Mouse (Mus musculus): ENCODE data around the gene Elp4. TPM values are rescaled to one million over a fixed set of nuclear protein-coding genes. Genes with fewer than 3 reads are reported as not detected.

Elp4 gene
- polyA plus RNA-seq, 1 experiment from 2014 or later: 56.5 TPM

GRCm38 (mm10) chr2:105678880-105679321 lies 225.5 kb downstream of the Elp4 start:
- 2% methylated on average over 7 of the region's 7 CpGs for WGBS
- Histone ChIP-seq H3K4me1 (ENCODE audit: control insufficient read depth, insufficient read depth, low read length) (peaks cover 15% of the 10 kb centered on the region), H3K27me3 (ENCODE audit: control insufficient read depth, insufficient read depth, low read length) (peaks cover 71% of the 10 kb centered on the region), H3K4me2 (ENCODE audit: low read depth, low read length) (no peak overlapping the region), H3K4me3 (ENCODE audit: low read depth, low read length) (no peak overlapping the region), H3K27ac (replicated peaks; ENCODE audit: low read depth, low read length) (no peak overlapping the region), H3K9ac (replicated peaks; ENCODE audit: low read length) (no peak overlapping the region), H3K36me3 (replicated peaks; ENCODE audit: control insufficient read depth, insufficient read depth, low read depth, low read length) (no peaks in the 10 kb centered on the region), H3K9me3 (replicated peaks; ENCODE audit: control insufficient read depth, low read length) (no peaks in the 10 kb centered on the region)
- DNase-seq (ENCODE audit: low spot score) (peak; percentile 20), ATAC-seq (replicated peaks; ENCODE audit: insufficient number of reproducible peaks, low FRiP score, low TSS enrichment, low read depth) (no peak)

DNA sequence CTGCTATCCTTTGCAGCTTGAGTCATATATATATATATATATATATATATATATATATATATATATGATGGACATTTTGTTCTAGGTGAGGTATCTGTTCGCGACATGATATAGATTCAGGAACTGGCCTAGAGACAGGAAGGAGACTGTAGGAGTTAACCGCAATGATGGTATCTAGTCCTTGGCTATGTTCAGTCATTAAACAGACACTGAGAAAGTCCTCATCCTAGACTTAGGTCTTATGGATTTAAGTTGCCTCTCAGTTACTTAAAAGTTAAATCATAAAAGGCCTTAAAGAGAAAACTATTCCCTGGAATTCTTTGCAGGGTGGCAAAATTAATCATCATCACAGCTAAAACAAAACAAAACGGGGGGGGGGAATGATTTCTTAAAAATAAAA lies 226.1 kb downstream of the Elp4 start:
- Histone ChIP-seq H3K9me3 (replicated peaks; ENCODE audit: control insufficient read depth, low read length) (no peaks in the 10 kb centered on the region), H3K36me3 (replicated peaks; ENCODE audit: control insufficient read depth, insufficient read depth, low read depth, low read length) (no peaks in the 10 kb centered on the region), H3K4me3 (ENCODE audit: low read depth, low read length) (no peak overlapping the region), H3K27me3 (ENCODE audit: control insufficient read depth, insufficient read depth, low read length) (peaks cover 74% of the 10 kb centered on the region), H3K9ac (replicated peaks; ENCODE audit: low read length) (no peak overlapping the region), H3K4me2 (ENCODE audit: low read depth, low read length) (no peak overlapping the region), H3K4me1 (ENCODE audit: control insufficient read depth, insufficient read depth, low read length) (peaks cover 15% of the 10 kb centered on the region), H3K27ac (replicated peaks; ENCODE audit: low read depth, low read length) (no peak overlapping the region)
- peak; percentile 1 for DNase-seq (ENCODE audit: low spot score)
- 6% methylated on average over 4 of the region's 4 CpGs for WGBS
- no peak for ATAC-seq (replicated peaks; ENCODE audit: insufficient number of reproducible peaks, low FRiP score, low TSS enrichment, low read depth)

- H3K4me3 ChIP-seq (ENCODE audit: low read depth, low read length): peak overlapping the region; percentile 37
- H3K27ac ChIP-seq (replicated peaks; ENCODE audit: low read depth, low read length): no peak overlapping the region
- DNase-seq (ENCODE audit: low spot score): peak; percentile 2
- no peaks in the 10 kb centered on the region for H3K36me3 ChIP-seq (replicated peaks; ENCODE audit: control insufficient read depth, insufficient read depth, low read depth, low read length)
- no peak overlapping the region for H3K4me2 ChIP-seq (ENCODE audit: low read depth, low read length)
- H3K4me1 ChIP-seq (ENCODE audit: control insufficient read depth, insufficient read depth, low read length): peaks cover 15% of the 10 kb centered on the region
- H3K9me3 ChIP-seq (replicated peaks; ENCODE audit: control insufficient read depth, low read length): no peaks in the 10 kb centered on the region
- WGBS: under 1% methylated on average over 11 of the region's 11 CpGs
- ATAC-seq (replicated peaks; ENCODE audit: insufficient number of reproducible peaks, low FRiP score, low TSS enrichment, low read depth): no peak
- H3K9ac ChIP-seq (replicated peaks; ENCODE audit: low read length): no peak overlapping the region
- peaks cover 74% of the 10 kb centered on the region for H3K27me3 ChIP-seq (ENCODE audit: control insufficient read depth, insufficient read depth, low read length)
Measured at GRCm38 (mm10) chr2:105677434-105678105, 226.8 kb downstream of the Elp4 start.

DNA sequence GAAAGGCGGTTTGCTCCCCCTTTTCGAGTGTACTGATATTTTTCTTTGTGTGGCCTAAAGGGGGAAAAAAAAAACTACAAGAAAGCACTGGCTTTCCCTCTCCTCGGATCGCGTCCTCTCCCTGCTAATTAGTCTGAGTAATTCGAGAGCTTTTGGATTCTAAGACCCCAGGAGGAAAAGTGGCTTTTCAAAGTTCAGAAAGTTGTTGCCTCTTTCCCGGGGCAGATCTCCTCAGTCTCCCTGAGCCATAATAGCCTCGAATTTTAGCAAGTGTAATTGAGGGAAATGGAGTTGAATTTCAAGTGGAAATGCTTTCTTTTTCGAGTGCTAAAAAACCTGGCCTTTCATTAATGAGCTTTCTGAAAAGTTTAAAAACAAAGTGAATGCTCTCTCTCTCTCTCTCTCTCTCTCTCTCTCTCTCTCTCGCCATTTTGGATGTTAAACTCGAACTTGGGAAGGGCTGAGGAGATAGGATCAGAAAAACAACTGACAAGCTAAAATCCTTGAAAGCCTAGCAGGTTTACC lies 227.4 kb downstream of the Elp4 start:
- DNase-seq (ENCODE audit: low spot score): peak; percentile 45
- H3K36me3 ChIP-seq (replicated peaks; ENCODE audit: control insufficient read depth, insufficient read depth, low read depth, low read length): no peaks in the 10 kb centered on the region
- no peak for ATAC-seq (replicated peaks; ENCODE audit: insufficient number of reproducible peaks, low FRiP score, low TSS enrichment, low read depth)
- no peaks in the 10 kb centered on the region for H3K9me3 ChIP-seq (replicated peaks; ENCODE audit: control insufficient read depth, low read length)
- WGBS: under 1% methylated on average over 11 of the region's 11 CpGs
- no peak overlapping the region for H3K27ac ChIP-seq (replicated peaks; ENCODE audit: low read depth, low read length)
- H3K27me3 ChIP-seq (ENCODE audit: control insufficient read depth, insufficient read depth, low read length): peaks cover 74% of the 10 kb centered on the region
- H3K9ac ChIP-seq (replicated peaks; ENCODE audit: low read length): peak overlapping the region; percentile 67
- H3K4me3 ChIP-seq (ENCODE audit: low read depth, low read length): peak overlapping the region; percentile 37
- H3K4me2 ChIP-seq (ENCODE audit: low read depth, low read length): no peak overlapping the region; the same call in 1 of the 2 replicates
- H3K4me1 ChIP-seq (ENCODE audit: control insufficient read depth, insufficient read depth, low read length): peaks cover 12% of the 10 kb centered on the region

DNA sequence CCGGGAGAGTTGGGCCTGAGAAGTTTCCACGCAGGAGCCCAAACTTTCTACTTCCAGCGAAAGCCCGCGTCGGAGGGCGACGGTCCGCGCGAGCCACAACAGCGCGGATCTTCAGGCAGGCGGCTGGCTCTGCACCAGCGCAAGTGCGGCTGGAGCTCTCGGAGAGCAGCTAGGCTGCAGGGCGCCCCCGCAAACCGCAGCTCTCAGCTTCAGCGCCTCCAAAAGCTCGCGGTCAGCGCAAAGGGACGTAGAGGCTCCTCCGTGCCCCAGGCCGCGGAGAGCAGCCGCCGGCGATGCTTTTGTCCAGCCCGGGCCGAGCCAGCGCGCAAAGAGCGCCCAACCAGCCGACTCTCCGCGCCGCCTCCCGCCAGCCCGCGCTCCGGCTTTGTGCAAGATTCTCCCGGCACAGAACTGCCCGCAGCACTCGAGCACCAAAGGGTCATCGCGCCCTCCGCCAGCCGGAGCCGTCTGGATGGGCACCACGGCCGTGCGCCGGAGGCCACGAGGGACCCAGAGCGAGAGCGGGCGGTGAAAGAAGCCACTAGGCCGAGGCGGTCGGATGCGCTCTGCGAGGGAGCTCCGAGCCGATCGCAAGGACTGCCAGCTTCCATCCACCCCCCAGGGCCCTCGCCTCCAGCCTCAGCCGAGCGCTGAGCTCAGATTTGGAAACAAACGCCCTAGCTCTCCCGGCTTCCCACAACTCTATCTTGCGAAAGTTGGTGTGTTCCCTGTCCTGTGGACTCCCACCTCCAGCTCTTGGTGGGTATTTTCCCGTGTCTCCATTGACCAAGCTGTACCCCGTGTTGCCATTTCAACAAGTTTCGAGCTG lies 228.1 kb downstream of the Elp4 start:
- peaks cover 12% of the 10 kb centered on the region for H3K4me1 ChIP-seq (ENCODE audit: control insufficient read depth, insufficient read depth, low read length)
- ATAC-seq (replicated peaks; ENCODE audit: insufficient number of reproducible peaks, low FRiP score, low TSS enrichment, low read depth) (no peak), DNase-seq (ENCODE audit: low spot score) (peak; percentile 57)
- peak overlapping the region; percentile 67 for H3K9ac ChIP-seq (replicated peaks; ENCODE audit: low read length)
- no peaks in the 10 kb centered on the region for H3K36me3 ChIP-seq (replicated peaks; ENCODE audit: control insufficient read depth, insufficient read depth, low read depth, low read length)
- H3K4me2 ChIP-seq (ENCODE audit: low read depth, low read length): peak overlapping the region; percentile 61
- H3K9me3 ChIP-seq (replicated peaks; ENCODE audit: control insufficient read depth, low read length): no peaks in the 10 kb centered on the region
- peak overlapping the region; percentile 48; the same call in 1 of the 2 replicates for H3K27ac ChIP-seq (replicated peaks; ENCODE audit: low read depth, low read length)
- peaks cover 73% of the 10 kb centered on the region for H3K27me3 ChIP-seq (ENCODE audit: control insufficient read depth, insufficient read depth, low read length)
- WGBS: under 1% methylated on average over 67 of the region's 77 CpGs
- peak overlapping the region; percentile 37 for H3K4me3 ChIP-seq (ENCODE audit: low read depth, low read length)

DNA sequence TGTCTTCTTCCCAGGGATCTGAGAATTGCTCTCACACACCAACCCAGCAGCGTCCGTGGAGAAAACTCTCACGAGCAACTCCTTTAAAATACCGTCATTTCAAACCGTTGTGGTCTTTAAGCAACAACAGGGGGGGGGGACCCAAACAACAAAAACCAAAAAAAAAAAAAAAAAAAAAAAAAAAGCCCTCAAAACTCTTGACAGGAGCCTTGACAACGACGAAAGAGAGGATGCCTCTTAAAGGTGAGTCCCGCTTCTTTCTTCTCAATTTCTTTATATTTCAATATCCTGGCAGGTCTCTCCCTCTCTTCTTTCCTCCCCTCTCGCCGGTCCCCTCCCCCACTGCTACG lies 228.7 kb downstream of the Elp4 start:
- Histone ChIP-seq H3K4me1 (ENCODE audit: control insufficient read depth, insufficient read depth, low read length) (peaks cover 10% of the 10 kb centered on the region), H3K9ac (replicated peaks; ENCODE audit: low read length) (peak overlapping the region; percentile 67), H3K9me3 (replicated peaks; ENCODE audit: control insufficient read depth, low read length) (no peaks in the 10 kb centered on the region), H3K27me3 (ENCODE audit: control insufficient read depth, insufficient read depth, low read length) (peaks cover 73% of the 10 kb centered on the region), H3K4me2 (ENCODE audit: low read depth, low read length) (peak overlapping the region; percentile 61), H3K36me3 (replicated peaks; ENCODE audit: control insufficient read depth, insufficient read depth, low read depth, low read length) (no peaks in the 10 kb centered on the region), H3K4me3 (ENCODE audit: low read depth, low read length) (peak overlapping the region; percentile 37), H3K27ac (replicated peaks; ENCODE audit: low read depth, low read length) (peak overlapping the region; percentile 48; the same call in 1 of the 2 replicates)
- ATAC-seq (replicated peaks; ENCODE audit: insufficient number of reproducible peaks, low FRiP score, low TSS enrichment, low read depth): no peak
- DNase-seq (ENCODE audit: low spot score): no peak
- WGBS: 0% methylated on average over 11 of the region's 11 CpGs

- Histone ChIP-seq H3K9me3 (replicated peaks; ENCODE audit: control insufficient read depth, low read length) (no peaks in the 10 kb centered on the region), H3K4me2 (ENCODE audit: low read depth, low read length) (peak overlapping the region; percentile 61), H3K27ac (replicated peaks; ENCODE audit: low read depth, low read length) (no peak overlapping the region), H3K4me1 (ENCODE audit: control insufficient read depth, insufficient read depth, low read length) (peaks cover 10% of the 10 kb centered on the region), H3K27me3 (ENCODE audit: control insufficient read depth, insufficient read depth, low read length) (peaks cover 73% of the 10 kb centered on the region), H3K4me3 (ENCODE audit: low read depth, low read length) (peak overlapping the region; percentile 20), H3K9ac (replicated peaks; ENCODE audit: low read length) (peak overlapping the region; percentile 22; the same call in 1 of the 2 replicates), H3K36me3 (replicated peaks; ENCODE audit: control insufficient read depth, insufficient read depth, low read depth, low read length) (no peaks in the 10 kb centered on the region)
- WGBS: under 1% methylated on average over 49 of the region's 49 CpGs
- ATAC-seq (replicated peaks; ENCODE audit: insufficient number of reproducible peaks, low FRiP score, low TSS enrichment, low read depth) (peak; percentile 89), DNase-seq (ENCODE audit: low spot score) (peak; percentile 80)
Measured at GRCm38 (mm10) chr2:105674875-105675729, 229.3 kb downstream of the Elp4 start.

Data from embryonic facial prominence, embryonic 11.5 days (tissue).